Mouse (Mus musculus) heart, postnatal 0 days (tissue): ENCODE data around the gene Ccdc42. TPM values are rescaled to one million over a fixed set of nuclear protein-coding genes. Genes with fewer than 3 reads are reported as not detected.

Experiments used
- ATAC-seq: fragments of 200-750 bp; cut with Nextera tagmentation; 2 replicates; pipeline ENCODE4 v1.8.0; 2017; ENCODE audit warnings: low read depth, moderate number of reproducible peaks, moderate library complexity; ENCODE audit not compliant: insufficient read depth
- DNase-seq: peaks from one replicate; pipeline ENCODE4 v3.0.0-alpha.2; 2016; ENCODE audit warnings: low spot score
- H3K27ac ChIP-seq: fragments of 300-500 bp; sonication (generic); 2 replicates; pipeline ENCODE4 v1.5.1; 2014; ENCODE audit warnings: low read depth, mild to moderate bottlenecking
- H3K27me3 ChIP-seq: fragments of 300-500 bp; sonication (generic); 2 replicates; pipeline ENCODE4 v1.6.1; 2014; ENCODE audit warnings: low read length, mixed read lengths; ENCODE audit not compliant: control insufficient read depth, insufficient read depth
- H3K36me3 ChIP-seq: fragments of 300-500 bp; sonication (generic); replicated peaks from 2 replicates; pipeline ENCODE4 v1.6.1; 2014; ENCODE audit warnings: low read length, mixed read lengths; ENCODE audit not compliant: control insufficient read depth, insufficient read depth
- H3K4me1 ChIP-seq: fragments of 300-500 bp; sonication (generic); 2 replicates; pipeline ENCODE4 v1.6.1; 2014; ENCODE audit warnings: antibody characterized with exemption; ENCODE audit not compliant: control insufficient read depth, insufficient read depth
- H3K4me2 ChIP-seq: fragments of 300-500 bp; sonication (generic); 2 replicates; pipeline ENCODE4 v1.6.1; 2014; ENCODE audit warnings: low read depth, mild to moderate bottlenecking, low read length, moderate library complexity
- H3K4me3 ChIP-seq: fragments of 300-500 bp; sonication (generic); 2 replicates; pipeline ENCODE4 v1.5.1; 2014; ENCODE audit warnings: low read depth, low read length
- H3K9ac ChIP-seq: fragments of 300-500 bp; sonication (generic); replicated peaks from 2 replicates; pipeline ENCODE4 v1.6.1; 2014; ENCODE audit warnings: low read depth, low read length, mixed read lengths
- H3K9me3 ChIP-seq: fragments of 300-500 bp; sonication (generic); replicated peaks from 2 replicates; pipeline ENCODE4 v1.6.1; 2016; ENCODE audit warnings: low read length; ENCODE audit not compliant: control insufficient read depth
- CTCF ChIP-seq: IDR thresholded peaks from 2 replicates; pipeline ENCODE4 v1.5.1; 2016; ENCODE audit warnings: antibody characterized with exemption, control low read depth, low read depth
- EP300 ChIP-seq: IDR thresholded peaks from 2 replicates; pipeline ENCODE4 v1.6.1; 2016; ENCODE audit warnings: antibody characterized with exemption, low read depth
- WGBS: fragments of 180-500 bp; shearing (Covaris S2); extraction: QIAGEN DNeasy Blood & Tissue Kit; methylation state at CpG from one replicate; pipeline ENCODE4 v1.1.7; 2014; 5-methylcytosine and 5-hydroxymethylcytosine counted together
- polyA plus RNA-seq: library from polyadenylated mRNA; unstranded; fragments of >200 nt; fragmentation: Nextera tagmentation; extraction: Ambion mirVana; gene quantifications from 2 replicates; pipeline ENCODE4 v1.2.1, GENCODE M21; 2015
- total RNA-seq: library from RNA; depleted of rRNA; stranded (reverse); fragments of >200 nt; gene quantifications from 2 replicates; pipeline ENCODE4 v1.2.3, GENCODE M21; 2014; ENCODE audit warnings: low replicate concordance

The Ccdc42 gene
- total and polyA plus RNA-seq, 2 experiments from 2014 or later = 0.55 to 1.4 TPM

GRCm38 (mm10) chr11:68559546-68559945 is 27.3 kb upstream of the Ccdc42 start:
- 58% methylated on average over 1 of the region's 1 CpGs for WGBS
- Histone ChIP-seq H3K27me3 (0 out of 2 replicates have a peak, but pooled peaks cover 6% of the 10 kb centered on the region), H3K4me1 (peaks cover 3% of the 10 kb centered on the region; the same call in 1 of the 2 replicates), H3K36me3 (no peaks in the 10 kb centered on the region), H3K4me2 (no peak overlapping the region), H3K9ac (no peak overlapping the region), H3K9me3 (no peaks in the 10 kb centered on the region), H3K27ac (no peak overlapping the region), H3K4me3 (no peak overlapping the region)
- TF ChIP-seq CTCF (peak; percentile 40), EP300 (no peak)
- DNase-seq = no peak
- no peak for ATAC-seq

GRCm38 (mm10) chr11:68561957-68562950 is 24.6 kb upstream of the Ccdc42 start:
- Histone ChIP-seq H3K4me3 (no peak overlapping the region), H3K27ac (no peak overlapping the region), H3K4me2 (no peak overlapping the region), H3K4me1 (no peaks in the 10 kb centered on the region), H3K36me3 (no peaks in the 10 kb centered on the region), H3K9ac (no peak overlapping the region), H3K27me3 (0 out of 2 replicates have a peak, but pooled peaks cover 5% of the 10 kb centered on the region), H3K9me3 (no peaks in the 10 kb centered on the region)
- ATAC-seq = no peak
- DNase-seq = no peak
- no peak for TF ChIP-seq EP300
- no peak for TF ChIP-seq CTCF
- 63% methylated on average over 11 of the region's 11 CpGs for WGBS

- Histone ChIP-seq H3K4me1 (no peaks in the 10 kb centered on the region), H3K9ac (no peak overlapping the region), H3K36me3 (no peaks in the 10 kb centered on the region), H3K27me3 (0 out of 2 replicates have a peak, but pooled peaks cover 9% of the 10 kb centered on the region), H3K4me3 (no peak overlapping the region), H3K9me3 (no peaks in the 10 kb centered on the region), H3K27ac (no peak overlapping the region), H3K4me2 (no peak overlapping the region)
- TF ChIP-seq EP300 = no peak
- TF ChIP-seq CTCF = no peak
- ATAC-seq (no peak), DNase-seq (no peak)
- 72% methylated on average over 13 of the region's 13 CpGs for WGBS
Observed at GRCm38 (mm10) chr11:68564356-68565031, 22.3 kb upstream of the Ccdc42 start.

GRCm38 (mm10) chr11:68565032-68565429 is 21.8 kb upstream of the Ccdc42 start:
- no peak for ATAC-seq

GRCm38 (mm10) chr11:68566447-68567059 is 20.3 kb upstream of the Ccdc42 start:
- peak; percentile 73 for TF ChIP-seq CTCF
- TF ChIP-seq EP300 = no peak
- H3K36me3 ChIP-seq = no peaks in the 10 kb centered on the region
- H3K4me1 ChIP-seq = no peaks in the 10 kb centered on the region
- 0 out of 2 replicates have a peak, but pooled peaks cover 9% of the 10 kb centered on the region for H3K27me3 ChIP-seq
- no peak overlapping the region for H3K9ac ChIP-seq
- WGBS = 24% methylated on average over 17 of the region's 17 CpGs
- H3K4me2 ChIP-seq = peak overlapping the region; percentile 49
- H3K27ac ChIP-seq = no peak overlapping the region
- peak overlapping the region; percentile 28 for H3K4me3 ChIP-seq
- no peaks in the 10 kb centered on the region for H3K9me3 ChIP-seq
- ATAC-seq (peak; percentile 75; the same call in 1 of the 2 replicates), DNase-seq (peak; percentile 87)

More at GRCm38 (mm10) chr11:68565032-68565429, 21.8 kb upstream of the Ccdc42 start:
- Histone ChIP-seq H3K4me3 (no peak overlapping the region), H3K9me3 (no peaks in the 10 kb centered on the region), H3K36me3 (no peaks in the 10 kb centered on the region), H3K4me1 (no peaks in the 10 kb centered on the region), H3K9ac (no peak overlapping the region), H3K27me3 (0 out of 2 replicates have a peak, but pooled peaks cover 9% of the 10 kb centered on the region), H3K27ac (no peak overlapping the region), H3K4me2 (no peak overlapping the region)
- no peak for DNase-seq
- 81% methylated on average over 3 of the region's 3 CpGs for WGBS
- TF ChIP-seq EP300 (no peak), CTCF (no peak)
